Mouse (Mus musculus): ENCODE data around the gene Cyp1a2.

Cyp1a2 gene

DNA sequence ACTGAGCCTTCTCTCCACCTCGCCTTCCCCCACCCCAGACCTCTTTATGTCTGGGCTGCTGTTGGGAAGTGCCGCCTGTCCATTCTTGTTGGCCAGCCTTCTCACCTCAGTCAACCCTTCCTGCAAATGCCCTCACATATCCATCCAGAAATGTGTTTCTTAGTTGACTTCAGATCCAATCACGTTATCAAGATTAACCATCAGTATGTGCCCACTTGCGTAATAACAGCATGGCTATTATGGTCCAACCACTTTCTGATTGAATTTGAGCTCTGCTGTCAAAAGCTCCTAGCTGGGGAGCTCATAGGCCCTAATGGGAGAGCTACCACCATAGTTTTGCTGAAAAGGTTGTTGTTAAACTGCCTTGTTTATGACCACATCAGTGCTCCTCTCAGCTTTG is 12.5 kb downstream of the Cyp1a2 start:
- DNase-seq = no peak

DNA sequence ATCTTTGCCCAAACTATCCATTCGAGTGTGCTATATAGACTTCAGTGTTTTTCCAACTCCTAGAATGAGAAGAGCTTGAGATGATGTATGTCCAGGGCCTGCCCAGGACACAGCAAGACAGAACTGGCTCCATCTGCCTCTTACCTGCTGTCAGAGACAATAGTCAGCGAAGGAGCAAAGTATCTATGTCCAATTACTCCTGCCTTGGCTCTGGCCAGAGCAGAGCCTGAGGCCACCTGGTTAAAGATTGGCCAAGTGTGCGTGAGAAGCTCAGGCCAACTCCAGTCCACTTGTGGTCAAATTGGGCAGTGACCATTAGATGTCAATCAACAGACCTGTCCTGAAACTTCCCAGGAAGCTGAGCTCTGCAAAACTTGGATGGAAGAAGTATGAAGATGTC is 13.9 kb downstream of the Cyp1a2 start:
- no peak for DNase-seq

DNA sequence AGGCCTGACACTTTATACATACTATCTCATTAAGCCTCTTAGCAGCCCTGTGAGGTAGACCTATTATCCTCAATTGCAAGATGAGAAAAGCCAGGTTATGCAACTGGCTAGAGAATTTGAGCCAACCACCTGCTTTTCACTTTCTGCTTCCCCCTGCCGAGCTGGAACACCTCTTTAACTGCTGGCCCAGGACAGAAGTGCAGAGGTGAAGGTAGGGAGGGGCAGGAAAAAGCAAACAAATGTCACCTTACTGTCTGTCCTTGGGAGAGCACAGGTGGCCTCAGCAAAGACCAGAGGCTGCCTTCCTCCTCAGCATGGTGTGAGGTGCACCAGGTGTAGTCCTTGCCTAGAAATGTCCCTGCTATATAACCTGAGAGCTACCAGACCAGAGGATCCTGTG is 15.2 kb downstream of the Cyp1a2 start:
- no peak for DNase-seq

DNA sequence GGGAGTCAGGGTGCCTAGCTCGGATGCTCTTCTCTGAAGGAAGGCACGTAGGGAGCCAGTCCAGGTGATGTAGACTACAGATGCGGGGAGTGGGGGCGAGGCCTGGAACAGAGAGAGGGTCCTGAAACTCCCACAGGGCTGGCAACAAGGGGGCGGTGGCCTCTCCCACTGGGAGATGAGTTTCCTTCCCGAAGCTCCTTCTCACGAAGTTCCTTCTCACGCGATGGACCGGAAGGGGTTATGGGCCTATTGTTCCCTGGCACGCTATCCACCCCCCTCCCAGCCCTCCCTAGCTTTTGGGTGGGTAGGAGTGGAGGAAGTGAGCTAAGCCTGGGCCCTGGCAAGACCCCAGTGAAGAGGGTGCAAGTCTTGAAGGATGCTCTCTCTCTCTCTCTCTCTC is 15.7 kb downstream of the Cyp1a2 start:
- no peak for DNase-seq

DNA sequence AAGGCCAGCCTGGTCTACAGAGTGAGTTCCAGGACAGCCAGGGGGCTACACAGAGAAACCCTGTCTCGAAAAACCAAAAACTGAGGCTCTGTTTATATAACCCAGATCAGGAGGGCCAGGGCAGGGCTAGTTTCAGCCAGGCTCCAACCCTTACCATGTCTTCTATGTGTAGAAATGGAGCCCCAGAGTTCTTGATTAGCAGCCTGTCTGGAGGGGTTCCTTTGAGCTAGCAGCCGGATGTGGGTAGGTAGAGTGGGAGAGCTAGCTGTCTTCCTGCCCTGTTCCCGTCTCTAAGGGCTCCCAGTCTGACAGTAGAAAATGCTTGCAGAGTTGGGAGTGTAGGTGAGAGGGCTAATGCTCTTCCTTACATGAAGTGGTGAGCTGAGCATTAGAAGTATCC is 16.4 kb downstream of the Cyp1a2 start:
- DNase-seq = no peak

DNA sequence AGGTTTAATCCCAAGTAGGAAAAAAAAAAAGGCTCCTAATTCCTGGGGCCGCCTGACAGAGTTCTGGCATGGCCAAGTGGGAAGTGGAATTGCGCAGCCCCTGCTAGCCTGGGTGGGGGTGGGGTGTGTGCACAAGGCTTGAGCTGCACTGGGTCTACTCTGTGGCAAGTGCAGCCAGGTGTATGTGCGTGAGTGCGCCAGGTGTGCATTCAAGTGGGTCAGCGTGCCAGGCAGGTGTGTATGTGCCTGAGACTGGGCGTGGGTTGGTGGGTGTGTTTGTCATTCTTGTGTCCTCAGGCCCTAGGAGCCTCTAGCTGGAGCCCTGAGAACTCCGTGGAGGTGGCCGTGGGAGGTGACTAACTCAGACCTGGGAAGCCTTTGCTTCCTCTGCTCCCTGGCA is 17.0 kb downstream of the Cyp1a2 start:
- no peak for DNase-seq

DNA sequence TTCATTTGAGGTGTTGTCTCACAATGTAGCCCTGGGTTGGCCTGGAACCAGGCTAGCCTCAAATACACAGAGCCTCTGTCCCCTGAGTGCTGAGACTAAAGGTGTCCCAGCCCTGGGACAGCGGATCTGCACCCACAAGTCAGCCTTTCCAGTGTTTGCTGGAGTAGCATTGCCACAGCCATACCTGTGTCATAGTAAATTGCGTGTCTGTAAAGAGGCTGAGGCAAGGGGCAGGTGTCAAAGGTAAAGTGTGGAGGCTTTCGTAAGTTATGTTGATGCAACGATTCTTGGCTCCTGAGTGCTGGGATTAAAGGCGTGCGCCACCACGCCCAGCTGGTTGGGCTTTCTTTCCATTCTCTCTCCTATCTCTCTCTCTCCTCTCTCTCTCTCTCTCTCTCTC is 18.9 kb downstream of the Cyp1a2 start:
- DNase-seq = no peak

DNA sequence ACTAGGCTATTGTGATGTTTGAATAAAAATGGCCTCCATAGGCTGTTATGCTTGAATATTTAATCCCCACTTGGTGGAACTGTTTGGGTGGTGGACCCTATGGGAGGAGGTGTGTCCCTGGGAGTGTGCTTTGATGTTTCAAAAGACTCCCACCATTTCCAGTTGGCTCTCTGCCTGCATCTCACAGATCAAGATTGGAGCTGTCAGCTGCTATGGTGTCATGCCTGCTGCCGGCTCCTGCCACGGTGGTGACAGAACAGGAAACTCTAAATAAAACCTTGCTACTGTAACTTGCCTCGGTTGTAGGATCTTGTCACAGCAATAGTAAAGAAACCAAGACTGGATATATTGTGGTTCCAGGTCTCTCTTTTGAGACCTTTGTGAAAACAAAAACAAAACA is 22.0 kb downstream of the Cyp1a2 start:
- no peak for DNase-seq

DNA sequence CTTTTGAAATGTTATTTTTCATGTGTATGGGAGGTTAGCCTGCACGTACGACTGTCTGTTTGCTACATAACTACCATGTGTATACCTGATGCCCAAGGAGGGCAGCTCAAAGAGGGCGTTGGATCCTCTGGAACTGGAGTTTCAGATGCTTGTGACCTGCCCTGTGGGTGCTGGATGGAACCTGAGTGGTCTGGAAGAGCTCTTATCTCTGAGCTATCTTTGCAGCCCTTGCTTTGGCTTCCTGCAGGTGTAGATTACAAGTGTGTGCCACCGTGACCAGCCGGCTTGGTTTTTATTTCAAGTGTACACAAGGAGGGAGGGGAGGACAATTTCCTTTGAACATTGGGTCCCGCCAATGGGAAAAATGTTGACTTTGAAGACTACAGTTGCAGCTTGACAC is 23.0 kb downstream of the Cyp1a2 start:
- no peak for DNase-seq

DNA sequence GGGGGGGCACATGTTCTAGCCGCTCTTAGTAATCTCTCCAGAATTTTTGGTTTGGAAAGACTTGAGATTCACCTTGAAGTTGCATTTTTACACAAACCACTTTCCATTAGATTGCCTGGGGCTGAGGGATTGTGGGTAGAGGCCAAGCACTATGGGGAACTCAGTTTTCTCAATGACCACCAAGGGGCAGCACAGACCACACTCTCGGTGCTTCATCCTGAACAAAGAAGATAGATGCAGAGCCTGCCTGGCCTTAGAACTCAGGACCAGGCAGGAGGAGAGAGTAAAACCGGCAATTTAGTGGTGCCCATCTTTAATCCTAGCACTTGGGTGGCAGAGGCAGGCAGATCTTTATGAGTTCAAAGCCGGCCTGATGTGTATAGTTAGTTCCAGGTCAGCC is 23.7 kb downstream of the Cyp1a2 start:
- DNase-seq = peak; percentile 81 to 82

DNA sequence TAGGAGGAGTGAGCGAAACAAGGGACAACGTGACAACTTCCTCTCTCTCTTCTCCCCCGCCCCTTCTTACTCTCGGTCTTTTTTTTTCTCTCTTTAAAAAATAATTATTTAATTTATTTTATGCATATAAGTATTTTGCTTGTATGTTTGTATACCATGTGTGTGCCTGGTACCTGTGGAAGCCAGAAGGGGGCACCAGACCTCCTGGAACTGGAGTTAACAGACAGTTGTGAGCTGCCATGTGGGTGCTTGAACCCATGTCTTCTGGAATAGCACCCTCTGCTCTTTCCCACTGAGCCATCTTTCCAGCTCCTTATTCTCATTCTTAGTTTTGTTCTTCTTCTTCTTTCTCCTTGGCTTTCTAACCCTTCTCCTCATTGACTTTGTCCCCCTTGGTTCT is 24.5 kb downstream of the Cyp1a2 start:
- no peak for DNase-seq

DNA sequence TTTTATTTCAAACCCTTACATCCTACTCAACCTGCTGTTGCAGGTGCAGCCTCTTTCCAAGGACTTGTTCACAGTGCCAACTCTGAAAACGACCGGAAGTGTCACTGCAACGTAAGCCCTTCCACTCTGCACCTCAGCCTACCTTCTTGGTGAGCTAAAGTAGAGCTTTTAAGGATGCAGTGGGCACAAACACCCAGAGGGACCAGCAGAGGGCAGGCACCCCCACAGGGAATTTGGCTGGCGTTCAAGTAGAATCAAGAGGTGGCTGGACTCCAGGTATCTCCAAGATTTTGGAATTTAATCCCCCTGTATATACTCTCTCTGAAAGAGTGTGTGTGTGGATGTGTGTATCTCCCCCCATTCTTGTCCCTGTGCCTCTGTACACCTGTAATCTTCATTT is 25.7 kb downstream of the Cyp1a2 start:
- DNase-seq = no peak

DNA sequence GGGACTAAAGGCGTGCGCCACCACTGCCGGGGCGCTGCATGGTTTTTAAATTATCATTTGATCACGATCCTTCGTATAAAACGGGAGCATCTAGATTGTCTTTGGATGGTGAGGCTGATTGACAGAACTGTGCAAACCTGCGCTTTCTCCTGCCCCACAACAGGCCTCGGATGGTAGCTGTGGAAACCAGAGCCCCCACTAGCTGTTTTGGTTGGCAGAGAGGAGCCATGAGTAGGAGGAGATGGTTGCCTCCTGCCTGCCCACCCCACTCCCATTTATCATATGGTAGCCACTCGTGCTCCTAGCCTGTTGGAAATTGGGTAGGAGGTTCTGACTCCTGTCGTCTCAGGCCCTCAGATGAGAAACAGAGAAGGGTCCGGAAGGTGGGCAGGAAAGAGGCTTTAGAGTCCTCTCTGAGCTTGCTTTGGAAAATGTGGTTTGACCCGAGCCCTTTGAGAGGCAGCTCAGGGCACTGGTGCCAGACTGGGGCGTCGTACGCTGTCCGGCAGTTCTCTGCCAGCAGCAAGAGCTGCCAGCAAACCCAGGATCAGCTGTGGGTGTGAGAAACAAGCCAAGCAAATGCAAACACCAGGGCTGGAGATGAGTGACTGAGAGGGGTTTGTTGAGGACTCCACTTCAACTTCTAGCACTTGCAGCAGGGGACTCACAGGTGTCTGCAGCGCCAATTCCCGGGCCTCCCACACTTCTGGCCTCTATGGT is 26.7 kb downstream of the Cyp1a2 start:
- no peak for DNase-seq

DNA sequence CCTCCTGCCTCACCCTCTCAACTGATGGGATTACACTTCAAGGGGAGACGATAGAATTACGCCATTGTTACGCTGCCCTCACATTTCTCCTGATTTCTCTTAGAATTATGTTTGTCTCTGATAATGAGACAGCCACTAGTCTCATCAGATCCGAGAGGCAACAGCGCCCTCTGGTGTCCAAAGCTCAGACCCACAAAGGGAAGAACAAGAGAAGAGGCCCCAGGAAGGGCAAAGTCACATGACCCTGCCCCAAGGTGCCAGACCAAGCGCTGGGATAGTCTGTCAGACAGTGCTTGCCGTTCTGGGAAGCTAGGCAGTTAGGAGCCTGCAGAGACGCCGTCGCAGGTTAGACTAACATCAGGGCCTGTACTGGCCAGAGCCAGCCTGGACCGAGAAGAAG is 27.8 kb downstream of the Cyp1a2 start:
- peak; percentile 95 to 96 for DNase-seq

DNA sequence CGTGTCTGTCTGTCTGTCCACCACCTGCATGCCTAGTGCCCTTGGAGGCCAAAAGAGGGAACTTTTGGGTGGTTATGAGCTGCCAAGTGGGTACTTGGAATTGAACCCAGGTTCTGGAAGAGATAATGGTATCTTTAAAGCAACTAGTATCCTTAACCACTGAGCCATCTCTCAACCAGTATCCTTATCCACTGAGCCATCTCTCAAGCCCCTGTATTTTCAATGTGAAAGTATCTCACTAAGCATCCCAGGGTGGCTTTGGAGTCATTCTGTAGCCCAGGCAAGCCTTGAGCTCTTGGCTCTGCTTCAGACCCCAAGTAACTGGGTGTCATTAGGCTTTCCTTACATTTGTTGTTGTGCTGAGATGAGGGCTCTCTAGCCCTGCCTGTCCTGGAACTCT is 28.5 kb downstream of the Cyp1a2 start:
- no peak for DNase-seq

DNA sequence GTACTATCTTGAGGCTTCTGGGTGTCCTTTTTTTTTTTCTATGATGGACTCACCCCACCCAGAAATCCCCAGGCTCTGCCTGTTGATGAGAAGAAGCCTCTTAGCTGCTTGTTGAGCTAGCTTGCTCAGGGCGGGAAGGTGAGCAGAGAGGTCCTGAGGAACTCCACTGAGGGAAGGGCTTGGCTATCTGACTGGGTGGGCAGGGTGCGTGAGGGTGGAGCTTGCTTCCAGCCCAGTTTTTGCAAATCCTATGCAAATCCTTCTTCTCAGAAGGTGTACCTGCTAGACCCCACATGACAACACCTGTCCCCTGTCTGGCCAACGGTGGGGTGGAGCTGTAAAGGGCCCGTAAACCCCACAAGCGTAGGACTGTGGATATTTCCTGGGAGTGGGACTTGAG is 30.2 kb downstream of the Cyp1a2 start, which contains the start of gene Csk:
Gene Csk (minus strand): TSS at position 349 of the 400 bp plus-strand sequence.
- DNase-seq = no peak

DNA sequence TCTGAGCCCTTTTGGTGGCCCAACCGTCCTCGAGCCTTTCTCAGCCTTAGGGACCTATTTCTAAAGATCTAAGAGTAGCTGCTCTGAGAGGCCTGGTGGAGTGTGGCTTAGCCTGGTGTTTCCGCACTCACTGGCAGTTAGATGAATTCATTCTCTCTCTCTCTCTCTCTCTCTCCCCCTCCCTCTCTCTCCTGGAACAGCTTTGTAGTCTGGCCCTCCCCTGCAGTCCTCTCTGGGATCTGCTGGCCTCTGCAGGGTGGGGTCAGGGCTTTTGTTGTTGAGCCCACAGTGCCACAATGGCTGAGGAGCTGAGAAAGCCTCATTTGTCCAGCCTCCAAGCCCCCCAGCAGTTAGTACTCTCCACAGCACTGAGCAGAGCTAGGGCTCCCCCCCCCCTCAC is 30.6 kb downstream of the Cyp1a2 start:
- DNase-seq = no peak

DNA sequence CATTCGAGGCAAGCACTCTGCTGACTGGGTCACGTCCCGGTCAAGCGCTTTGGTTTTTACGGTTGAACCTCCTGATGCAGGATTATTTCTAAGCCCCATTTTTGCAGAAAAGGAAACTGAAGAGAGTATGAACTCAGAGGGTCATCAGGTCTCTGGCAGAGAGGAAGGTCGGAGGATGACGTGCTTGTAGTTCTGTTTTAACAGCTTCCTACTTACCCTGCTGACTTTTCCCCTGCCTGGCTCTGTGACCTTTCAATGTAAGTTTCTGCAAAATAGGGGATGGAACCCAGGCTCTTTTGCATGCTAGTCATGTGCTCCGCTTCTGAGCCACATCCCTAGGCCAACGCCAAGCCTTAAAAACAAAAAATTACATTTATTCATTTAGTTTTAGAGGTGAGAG is 31.2 kb downstream of the Cyp1a2 start:
- no peak for DNase-seq

DNA sequence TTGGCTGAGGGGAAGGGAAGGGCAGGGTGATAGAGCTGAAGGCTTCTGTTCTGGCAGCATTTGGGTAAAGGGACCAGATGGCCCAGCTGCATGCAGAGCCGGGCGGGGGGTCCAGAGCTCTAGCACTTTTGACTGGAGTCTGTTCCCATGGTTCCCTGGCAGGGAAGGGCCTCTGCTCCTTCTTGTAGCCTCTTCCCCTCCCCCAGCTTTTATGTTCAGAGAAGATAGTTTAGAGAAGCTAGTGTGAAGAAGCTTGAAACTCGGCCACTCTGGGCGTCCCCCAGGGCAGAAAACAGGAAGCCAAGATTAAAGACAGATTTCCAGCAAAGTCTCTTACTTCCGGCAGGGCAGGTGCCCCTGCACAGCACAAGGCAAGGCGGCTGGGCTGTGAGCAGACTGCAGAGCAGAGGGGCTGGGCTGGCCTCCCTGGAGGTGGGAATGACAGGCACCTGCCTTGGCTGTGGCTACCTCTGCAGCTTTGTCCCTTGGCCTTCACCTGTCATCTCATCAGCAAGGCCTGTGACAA is 32.7 kb downstream of the Cyp1a2 start:
- no peak for DNase-seq

DNA sequence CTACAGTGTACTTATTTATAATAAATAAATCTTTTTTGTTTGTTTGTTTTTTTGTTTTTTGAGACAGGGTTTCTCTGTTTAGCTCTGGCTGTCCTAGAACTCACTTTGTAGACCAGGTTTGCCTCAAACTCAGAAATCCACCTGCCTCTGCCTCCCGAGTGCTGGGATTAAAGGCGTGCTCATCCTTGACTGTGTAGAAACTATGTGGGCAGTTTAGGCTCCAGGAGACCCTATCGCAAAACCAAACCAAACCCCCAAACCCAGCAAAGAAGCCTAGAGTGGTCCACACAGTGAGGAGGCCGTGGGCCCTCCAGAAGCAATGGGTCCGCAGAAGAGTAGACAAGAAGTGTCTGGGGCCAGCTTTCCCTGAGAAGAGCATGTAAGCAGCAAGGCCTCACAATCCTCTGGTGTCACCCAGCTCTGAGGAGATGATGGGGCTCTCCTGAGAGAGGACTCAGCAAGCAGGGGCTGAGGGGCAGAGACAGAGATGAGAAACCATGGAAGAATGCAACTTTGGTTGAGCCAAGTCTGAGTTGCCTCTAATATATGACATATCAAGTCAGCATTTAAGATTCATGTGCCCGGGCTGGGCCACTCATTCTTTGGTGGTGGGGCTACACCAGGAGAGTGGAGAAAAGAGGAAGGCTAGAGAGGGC is 33.2 kb downstream of the Cyp1a2 start:
- DNase-seq = no peak

DNA sequence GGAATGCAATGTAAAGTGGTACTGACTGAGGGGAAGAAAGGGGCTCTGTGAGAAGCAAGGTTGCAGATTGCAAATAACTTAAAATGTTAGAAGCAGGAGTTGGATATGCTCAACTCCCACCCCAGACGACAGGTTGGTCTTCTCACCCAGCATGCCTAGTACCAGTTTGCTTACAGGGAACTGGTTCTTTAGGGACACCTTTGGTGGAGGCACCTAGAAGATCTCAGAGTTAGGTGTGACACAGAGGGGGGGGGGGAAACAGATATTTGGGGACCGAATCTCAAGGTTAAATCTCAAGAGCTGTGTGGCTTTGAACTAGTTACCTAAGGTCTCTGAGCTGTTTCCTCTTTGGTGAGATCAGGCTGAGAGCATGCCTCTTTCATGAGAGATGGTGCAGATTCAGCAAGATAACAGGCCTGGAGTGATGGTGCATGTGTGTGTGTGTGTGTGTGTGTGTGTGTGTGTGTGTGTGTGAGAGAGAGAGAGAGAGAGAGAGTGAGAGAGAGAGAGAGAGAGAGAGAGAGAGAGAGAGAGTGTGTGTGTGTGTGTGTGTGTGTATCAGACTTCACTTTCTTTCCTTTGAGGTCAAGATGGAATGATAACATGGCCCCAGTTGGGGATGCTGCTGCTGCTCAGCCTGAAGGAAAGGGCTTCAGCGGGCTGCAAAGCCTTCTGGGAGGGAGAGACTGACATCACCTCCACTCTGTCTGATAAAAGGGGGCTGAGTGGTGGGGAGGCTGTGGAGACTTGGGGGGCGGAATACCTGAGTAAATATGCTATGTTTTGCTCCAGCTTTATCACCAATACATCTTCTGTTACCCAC is 36.0 kb downstream of the Cyp1a2 start:
- no peak for DNase-seq

DNA sequence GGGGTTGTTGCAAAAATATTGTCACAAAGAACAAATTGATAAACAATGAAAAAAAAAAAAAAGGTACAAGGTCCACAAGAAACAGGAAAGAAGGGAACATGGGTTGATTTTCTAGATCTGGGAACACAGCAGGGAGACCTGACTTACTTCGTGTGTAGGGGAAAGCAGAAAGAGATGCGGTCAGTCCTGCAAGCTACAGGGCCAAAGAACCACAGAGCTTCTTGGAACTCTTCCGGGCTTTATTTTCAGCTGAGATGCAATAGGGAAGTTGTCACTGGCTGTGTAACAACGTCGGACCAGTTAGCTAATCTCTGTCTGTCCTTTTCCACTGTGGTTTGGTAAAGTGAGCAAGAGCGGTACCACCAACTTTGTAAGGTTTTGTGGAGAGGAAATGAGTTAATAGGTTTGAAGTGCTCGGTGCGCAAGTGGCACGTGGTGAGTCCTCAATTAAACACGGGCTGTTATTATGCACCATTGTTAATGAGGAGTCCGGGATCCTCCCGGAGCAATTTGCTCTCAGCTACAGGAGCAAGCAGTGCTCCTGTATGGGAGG is 36.9 kb downstream of the Cyp1a2 start:
- no peak for DNase-seq

Data from cerebellum, adult 18-20 months (tissue).